In the genomic region with DNA sequence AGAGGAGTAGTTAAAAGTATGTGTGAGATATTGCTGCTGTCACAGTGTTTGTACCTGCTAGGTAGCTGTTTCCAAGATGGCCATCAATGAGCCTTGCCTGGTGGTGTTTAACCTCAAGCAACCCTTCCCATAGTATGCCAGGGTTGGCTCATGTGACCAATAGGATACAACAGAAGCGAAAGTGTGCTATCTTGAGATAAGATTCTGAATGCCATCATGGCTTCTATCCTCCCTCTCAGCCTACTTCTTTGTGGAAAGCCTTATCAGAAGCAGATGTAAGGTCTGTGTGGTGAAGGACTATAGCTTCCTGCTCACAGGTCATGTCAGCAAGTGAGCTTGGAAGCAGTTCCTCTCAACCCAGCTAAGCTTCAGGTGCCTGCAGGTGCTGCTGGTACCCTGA, we compare ENCODE assay signal across 20 mouse cellular contexts. TPM values are rescaled to one million over a fixed set of nuclear protein-coding genes. Genes with fewer than 3 reads are reported as not detected.
A peak's percentile ranks its signal among the peaks of the same experiment; 100 is the strongest.
DNase-seq lines count a peak whose midpoint lies in the region; ATAC-seq and TF ChIP-seq lines count a peak whose summit lies in the region.
"Had no signal": no experiment of that assay in that cellular context is flagged by ENCODE, and none has a peak within 500 bp of the region (broad histone marks: within the 10 kb centered on the region; RNA-seq: fewer than 3 reads in every experiment).

No protein-coding gene starts in this region.

- 0 out of 2 replicates have a peak overlapping the region, but pooled peaks have one; percentile 12 for H3K27ac ChIP-seq in ES-E14 (ENCODE audit: insufficient read depth, low read depth, low read length, poor library complexity, severe bottlenecking)
- H3K27ac ChIP-seq in liver, embryonic 16.5 days (ENCODE audit: low read length), result peak overlapping the region; percentile 85
- H3K27ac ChIP-seq in kidney, adult 2 months (ENCODE audit: insufficient read depth, low read depth, low read length), result no peak overlapping the region
- H3K27ac ChIP-seq: forebrain, embryonic 15.5 days; heart, embryonic 10.5 days; macrophage; midbrain, embryonic 15.5 days had no signal

- TF ChIP-seq CTCF in kidney, adult 2 months (conservative IDR thresholded peaks at IDR 0.05; ENCODE audit: insufficient read depth, insufficient read length, low read depth, low read length), result no peak

- no peaks in the 10 kb centered on the region for H3K36me3 ChIP-seq in ES-E14 (ENCODE audit: control insufficient read depth, insufficient read depth, low read length, poor library complexity, severe bottlenecking)
- H3K36me3 ChIP-seq in liver, embryonic 16.5 days (ENCODE audit: control insufficient read depth, insufficient read depth), result no peaks in the 10 kb centered on the region
- no peaks in the 10 kb centered on the region for H3K36me3 ChIP-seq in kidney, adult 2 months (ENCODE audit: control insufficient read depth, insufficient read depth, low read length)
- H3K36me3 ChIP-seq: forebrain, embryonic 15.5 days; heart, embryonic 10.5 days; midbrain, embryonic 15.5 days had no signal

- H3K9me3 ChIP-seq in ES-E14 (ENCODE audit: control insufficient read depth, insufficient read depth, low read depth, low read length), result no peaks in the 10 kb centered on the region
- no peaks in the 10 kb centered on the region for H3K9me3 ChIP-seq in liver, embryonic 16.5 days (replicated peaks; ENCODE audit: control insufficient read depth, low read length)
- H3K9me3 ChIP-seq: forebrain, embryonic 15.5 days; heart, embryonic 10.5 days; midbrain, embryonic 15.5 days had no signal

- H3K27me3 ChIP-seq in liver, embryonic 16.5 days (ENCODE audit: control insufficient read depth, insufficient read depth, low read depth, low read length), result no peaks in the 10 kb centered on the region
- no peaks in the 10 kb centered on the region for H3K27me3 ChIP-seq in kidney, adult 2 months (replicated peaks; ENCODE audit: control insufficient read depth, insufficient read depth, low read length)
- H3K27me3 ChIP-seq: forebrain, embryonic 15.5 days; midbrain, embryonic 15.5 days had no signal

- no peak for TF ChIP-seq POLR2A in kidney, adult 2 months (IDR thresholded peaks at IDR 0.05; ENCODE audit: low read depth, low read length)

- ATAC-seq in hematopoietic stem cell, adult 5-6 weeks (replicated peaks in 1 of 2; ENCODE audit: insufficient read depth in 1 of 2, low FRiP score in 2 of 2, low TSS enrichment in 1 of 2, low read depth in 1 of 2, poor library complexity in 2 of 2, severe bottlenecking in 2 of 2), result peak; percentile 72 to 77
- peak; percentile 90 for ATAC-seq in liver, embryonic 16.5 days (ENCODE audit: low read depth)
- ATAC-seq: forebrain, embryonic 15.5 days; hindbrain, embryonic 16.5 days; midbrain, embryonic 15.5 days had no signal

- H3K4me2 ChIP-seq in liver, embryonic 16.5 days (ENCODE audit: low read depth, low read length), result peak overlapping the region; percentile 4; the same call in 1 of the 2 replicates
- H3K4me2 ChIP-seq: forebrain, embryonic 15.5 days; midbrain, embryonic 15.5 days had no signal

- 15% methylated on average over 1 of the region's 1 CpGs for WGBS in liver, embryonic 16.5 days (ENCODE audit: insufficient replicate concordance)
- 95% methylated on average over 1 of the region's 1 CpGs for WGBS in kidney, adult 2 months

- H3K4me3 ChIP-seq in ES-E14 (ENCODE audit: insufficient read depth in 1 of 2, low read depth in 1 of 2, low read length in 2 of 2, poor library complexity in 1 of 2, severe bottlenecking in 1 of 2), result no peak overlapping the region
- no peak overlapping the region for H3K4me3 ChIP-seq in liver, embryonic 16.5 days (ENCODE audit: low read depth, low read length)
- no peak overlapping the region for H3K4me3 ChIP-seq in kidney, adult 2 months (ENCODE audit: insufficient read depth, low read depth, low read length)
- H3K4me3 ChIP-seq: forebrain, embryonic 15.5 days; heart, embryonic 10.5 days; midbrain, embryonic 15.5 days had no signal

- in situ Hi-C loops in ES-E14 (cut with MboI; ENCODE audit: low sequenced_read_pairs in 2 of 2, unreplicated experiment in 2 of 2), result no loop called here

- no peaks in the 10 kb centered on the region for H3K4me1 ChIP-seq in ES-E14 (ENCODE audit: control insufficient read depth in 2 of 2, insufficient read depth in 2 of 2, low read length in 2 of 2, poor library complexity in 1 of 2)
- peaks cover 41% of the 10 kb centered on the region for H3K4me1 ChIP-seq in liver, embryonic 16.5 days (ENCODE audit: control insufficient read depth, low read depth, low read length)
- no peaks in the 10 kb centered on the region for H3K4me1 ChIP-seq in kidney, adult 2 months (ENCODE audit: control insufficient read depth, insufficient read depth, low read length)
- H3K4me1 ChIP-seq: forebrain, embryonic 15.5 days; midbrain, embryonic 15.5 days had no signal

- no peak for DNase-seq in ES-E14 (ENCODE audit: low read depth, low spot score)
- DNase-seq in c-Kit-negative CD71-positive TER-119-positive erythroid progenitor cells, embryonic 14.5 days (ENCODE audit: low read depth, low spot score), result peak; percentile 61
- DNase-seq in layer of hippocampus, adult 18-20 months (ENCODE audit: low spot score in 2 of 2), result no peak
- DNase-seq in left cerebral cortex, adult 11 months (ENCODE audit: low spot score), result no peak
- DNase-seq in kidney, adult 2 months, result no peak
- DNase-seq: adrenal gland, adult 2 months; cerebellum, adult 9-10 months; gastrocnemius, postnatal 36 days; heart, postnatal 14 days; kidney, adult 8-10 months; left cerebral cortex, postnatal 4 days; lung, adult 18-20 months; thymus, adult 18-20 months had no signal

- no peak overlapping the region for H3K9ac ChIP-seq in ES-E14 (ENCODE audit: insufficient read depth, low read depth, low read length, poor library complexity, severe bottlenecking)
- H3K9ac ChIP-seq in liver, embryonic 16.5 days (ENCODE audit: low read depth, low read length), result no peak overlapping the region; the same call in 1 of the 2 replicates
- H3K9ac ChIP-seq: forebrain, embryonic 15.5 days; midbrain, embryonic 15.5 days had no signal

TF ChIP-seq in ES-E14, 5 proteins besides CTCF, POLR2A, EP300 and RAD21:
- TF ChIP-seq CHD2 (IDR thresholded peaks at IDR 0.05; ENCODE audit: low read depth, low read length) (no peak), HCFC1 (IDR thresholded peaks at IDR 0.05; ENCODE audit: borderline replicate concordance, insufficient read depth, low read length) (no peak), MAFK (IDR thresholded peaks at IDR 0.05; ENCODE audit: insufficient read depth, low read depth, low read length) (no peak), ZC3H11A (IDR thresholded peaks at IDR 0.05; ENCODE audit: borderline replicate concordance, low read depth, low read length) (no peak), ZNF384 (IDR thresholded peaks at IDR 0.05; ENCODE audit: low read depth, low read length) (no peak)
TF ChIP-seq in ES-E14: peak in this region for 0.

RNA-seq across cellular contexts. Expression of a gene that starts 36.7 kb away (rescaled TPM):
- 9.1 and 11.2 TPM in 2 replicates for total RNA-seq in ES-E14 (2012; rRNA removed)
- total RNA-seq in hematopoietic stem cell, adult 5-6 weeks (2017), result 29.1 and 34.9 TPM in 2 replicates
- 2.7 and 3.6 TPM in 2 replicates for polyA plus RNA-seq in liver, embryonic 16.5 days (2015; fragmentation: Nextera tagmentation; extraction: Ambion mirVana)
- total RNA-seq in layer of hippocampus, adult 18-20 months (2021), result 10 to 100 TPM; 11.8 to 12.5 TPM
- 8.9 and 9.1 TPM in 2 replicates for polyA plus RNA-seq in kidney, adult 2 months (2012; rRNA removed)
